ENCODE assay signal across 18 mouse cellular contexts in the genomic region with DNA sequence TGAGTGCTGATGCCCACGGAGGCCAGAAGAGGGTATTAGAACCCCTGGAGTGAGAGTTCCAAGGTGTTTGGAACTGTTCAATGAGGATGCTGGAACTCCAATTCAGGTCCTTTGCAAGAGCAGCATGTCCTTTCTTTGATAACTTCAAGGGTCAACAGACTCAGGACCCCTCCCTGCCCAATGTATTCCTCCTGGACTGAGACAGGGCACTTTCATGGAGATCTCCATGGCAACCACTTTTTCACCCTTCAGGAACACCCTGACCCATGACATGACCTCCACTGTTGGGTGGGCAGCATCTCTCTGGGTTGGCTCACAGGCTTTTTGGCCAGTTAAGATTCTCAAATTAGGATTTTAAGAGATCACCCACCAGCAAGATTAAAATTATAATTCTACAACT.
"Had no signal": no experiment of that assay in that cellular context is flagged by ENCODE, and none has a peak within 500 bp of the region (broad histone marks: within the 10 kb centered on the region; RNA-seq: fewer than 3 reads in every experiment).

No protein-coding gene starts in this region.

- H3K9ac ChIP-seq: lung, embryonic 14.5 days; midbrain, embryonic 12.5 days; neural tube, embryonic 15.5 days had no signal

- H3K9me3 ChIP-seq: midbrain, embryonic 10.5 days; midbrain, embryonic 12.5 days; neural tube, embryonic 13.5 days; neural tube, embryonic 15.5 days had no signal

- DNase-seq: lung, adult 18-20 months; lung, embryonic 14.5 days; lung, postnatal 10 days; lung, postnatal 4 days; midbrain, embryonic 14.5 days; retina, postnatal 1 day; right cerebral cortex, adult 18-20 months; right cerebral cortex, postnatal 25 days; right cerebral cortex, postnatal 4 days; spleen, adult 18-20 months; thymus, adult 18-20 months; thymus, postnatal 14 days; thymus, postnatal 36 days had no signal

- H3K36me3 ChIP-seq: midbrain, embryonic 10.5 days; midbrain, embryonic 12.5 days; neural tube, embryonic 13.5 days; neural tube, embryonic 15.5 days had no signal

- H3K27ac ChIP-seq: midbrain, embryonic 10.5 days had no signal

- H3K4me3 ChIP-seq: midbrain, embryonic 10.5 days; midbrain, embryonic 12.5 days; myocyte; neural tube, embryonic 13.5 days; neural tube, embryonic 15.5 days had no signal

- H3K27me3 ChIP-seq: neural tube, embryonic 15.5 days had no signal

- H3K4me2 ChIP-seq: midbrain, embryonic 12.5 days had no signal
